Mouse (Mus musculus): ENCODE results near the gene Olfr930.

Olfr930 gene

DNA sequence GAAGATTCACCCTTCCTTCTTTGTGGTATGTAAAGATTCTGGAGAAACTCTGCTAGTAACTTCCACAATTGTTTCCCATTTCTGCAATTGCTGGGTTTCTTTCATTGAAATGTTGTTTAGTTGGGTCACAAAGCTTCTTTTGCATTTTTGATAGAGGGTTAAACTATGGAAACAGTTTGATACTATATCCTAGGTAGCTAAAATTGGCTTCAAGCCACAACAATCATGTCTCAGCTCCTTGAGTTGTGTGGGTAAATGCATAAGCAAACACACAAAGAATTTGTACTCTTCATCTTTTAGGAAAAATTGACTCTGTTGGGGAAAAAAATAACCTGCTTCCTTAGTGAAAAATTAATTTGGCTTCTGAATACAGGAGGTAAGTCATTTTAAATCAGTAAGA is at the start of gene Olfr930:
TSS of gene Olfr930 (plus strand) at position 301 of the 400 bp plus-strand sequence.
- DNase-seq (ENCODE audit: extremely low read depth, low read depth): no peak

DNA sequence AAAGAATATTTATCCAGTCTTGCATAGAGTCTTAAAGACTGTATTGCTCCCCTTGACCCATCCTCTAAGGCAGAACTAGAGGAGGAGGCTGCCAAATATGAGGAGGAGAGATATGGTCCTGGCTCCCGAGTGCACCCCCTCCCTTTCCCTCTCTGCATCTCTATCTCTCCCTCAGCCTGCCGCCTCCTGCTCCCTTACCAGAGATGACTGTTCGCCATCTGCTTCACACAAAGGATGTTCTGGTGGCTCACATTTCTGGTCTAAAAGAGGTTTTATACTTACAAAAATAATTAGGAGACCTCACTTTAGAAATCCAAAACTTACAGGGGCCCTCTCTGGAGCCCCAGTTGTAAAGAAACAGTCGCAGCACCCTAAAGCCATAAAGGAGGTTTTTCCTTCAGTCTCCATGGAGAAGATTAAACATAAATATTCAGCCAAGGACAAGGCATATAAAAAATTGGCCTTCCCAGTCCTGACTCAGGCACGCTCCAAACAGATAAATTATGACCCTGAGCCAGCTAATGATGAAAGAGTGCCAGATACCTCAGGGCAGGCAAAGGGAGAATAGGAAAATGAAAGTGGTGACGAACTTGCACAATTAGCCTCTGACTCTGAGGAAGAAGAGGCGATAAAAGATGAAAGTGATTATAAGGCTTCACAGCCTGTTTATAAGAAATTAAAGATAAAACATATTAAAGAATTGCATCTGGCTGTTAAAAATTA is 24.0 kb downstream of the Olfr930 start:
- peak; percentile 0 for DNase-seq (ENCODE audit: extremely low read depth, low read depth)

DNA sequence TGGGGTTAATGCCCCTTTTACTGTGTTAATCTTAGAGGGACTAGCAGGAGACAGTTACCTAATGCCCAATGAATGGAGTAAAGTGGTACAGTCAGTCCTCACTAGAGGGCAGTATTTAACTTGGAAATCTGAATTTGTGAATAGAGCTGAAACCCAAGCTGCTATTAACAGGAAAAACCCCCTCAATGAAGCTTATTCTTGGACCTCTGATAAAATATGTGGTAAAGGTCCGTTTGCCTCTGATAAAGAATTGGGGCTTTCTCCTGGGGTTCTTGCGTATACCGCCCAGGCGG is 24.5 kb downstream of the Olfr930 start:
- DNase-seq (ENCODE audit: extremely low read depth, low read depth): peak; percentile 56

DNA sequence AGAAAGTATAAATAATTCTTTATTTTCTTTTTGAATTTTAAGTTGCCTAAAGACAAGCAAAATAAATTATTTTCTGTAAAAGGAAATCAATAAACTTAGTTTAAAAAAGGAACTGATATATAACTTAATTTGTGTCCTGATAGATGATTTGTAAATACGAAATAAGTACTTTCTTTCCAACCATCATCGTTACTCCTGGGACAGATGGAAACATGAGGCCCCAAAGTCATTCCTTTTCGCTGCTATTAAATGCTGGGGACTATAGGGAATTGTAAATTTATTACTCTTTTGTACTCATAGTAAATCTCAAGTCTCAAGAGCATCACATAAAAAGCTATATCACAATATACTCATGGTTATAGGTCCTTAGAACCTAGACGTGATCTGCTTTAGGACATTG is 42.4 kb downstream of the Olfr930 start, which contains the start of gene Olfr933:
TSS of gene Olfr933 (plus strand) at position 301 of the 400 bp plus-strand sequence.
- DNase-seq (ENCODE audit: extremely low read depth, low read depth): no peak
